Mouse (Mus musculus) spleen, postnatal 36 days (tissue): Measurements from ENCODE around the gene Adad1.

Source experiments
- DNase-seq, 2 experiments: peaks; one replicate each; pipeline ENCODE4 v3.0.0; 2022; ENCODE audit warnings: low spot score in 2 of 2, mixed read lengths in 1 of 2

Gene Adad1

DNA sequence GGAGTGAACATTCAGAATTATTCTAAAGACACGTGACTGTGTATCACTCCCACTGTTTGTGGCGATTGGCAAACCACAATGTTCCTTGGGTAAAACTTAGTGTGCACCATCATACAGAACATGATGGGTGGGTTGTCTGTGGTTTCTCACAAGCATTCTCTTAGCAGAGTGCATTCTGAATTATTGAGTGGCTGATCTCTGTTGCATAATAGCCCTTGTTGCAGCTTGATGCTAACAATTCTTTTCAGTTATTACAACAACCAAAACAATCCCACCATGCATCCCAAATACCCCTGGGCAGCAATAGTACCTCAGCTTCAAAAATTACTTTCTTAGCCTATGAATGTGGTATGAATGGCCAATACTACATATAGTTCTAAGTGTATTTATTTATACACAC lies 106.0 kb downstream of the Adad1 start:
- no peak for DNase-seq
